Mouse (Mus musculus) hindbrain, embryonic 13.5 days (tissue): ENCODE data around the gene Dynll1. TPM values are rescaled to one million over a fixed set of nuclear protein-coding genes. Genes with fewer than 3 reads are reported as not detected.

Experiments
- ATAC-seq: fragments of 200-750 bp; cut with Nextera tagmentation; 2 replicates; pipeline ENCODE4 v1.8.0; 2017; ENCODE audit warnings: moderate TSS enrichment; ENCODE audit not compliant: low FRiP score
- H3K27ac ChIP-seq: fragments of 300-500 bp; sonication (generic); 2 replicates; pipeline ENCODE4 v1.5.1; 2015; ENCODE audit warnings: inconsistent platforms, mild to moderate bottlenecking, moderate library complexity
- H3K27me3 ChIP-seq: fragments of 300-500 bp; sonication (generic); 2 replicates; pipeline ENCODE4 v1.6.1; 2015; ENCODE audit warnings: mild to moderate bottlenecking, inconsistent platforms
- H3K36me3 ChIP-seq: fragments of 300-500 bp; sonication (generic); 2 replicates; pipeline ENCODE4 v1.6.1; 2015; ENCODE audit warnings: mild to moderate bottlenecking, inconsistent platforms
- H3K4me1 ChIP-seq: fragments of 300-500 bp; sonication (generic); replicated peaks from 2 replicates; pipeline ENCODE4 v1.6.1; 2015; ENCODE audit warnings: inconsistent platforms
- H3K4me2 ChIP-seq: fragments of 300-500 bp; sonication (generic); 2 replicates; pipeline ENCODE4 v1.6.1; 2015; ENCODE audit warnings: inconsistent platforms, mild to moderate bottlenecking, moderate library complexity
- H3K4me3 ChIP-seq: fragments of 300-500 bp; sonication (generic); 2 replicates; pipeline ENCODE4 v1.5.1; 2015; ENCODE audit warnings: mild to moderate bottlenecking, inconsistent platforms
- H3K9ac ChIP-seq: fragments of 300-500 bp; sonication (generic); 2 replicates; pipeline ENCODE4 v1.6.1; 2015; ENCODE audit warnings: mild to moderate bottlenecking, inconsistent platforms
- H3K9me3 ChIP-seq: fragments of 300-500 bp; sonication (generic); 2 replicates; pipeline ENCODE4 v1.6.1; 2016; ENCODE audit warnings: inconsistent platforms
- WGBS: fragments of 180-500 bp; shearing (Covaris S2); methylation state at CpG from one replicate; pipeline ENCODE4 v1.1.7; 2015; 5-methylcytosine and 5-hydroxymethylcytosine counted together
- polyA plus RNA-seq: library from polyadenylated mRNA; unstranded; fragments of >200 nt; fragmentation: Nextera tagmentation; extraction: Ambion mirVana; gene quantifications from 2 replicates; pipeline ENCODE4 v1.2.1, GENCODE M21; 2015

The Dynll1 gene
- polyA plus RNA-seq, 1 experiment from 2014 or later = 1,377 TPM

DNA sequence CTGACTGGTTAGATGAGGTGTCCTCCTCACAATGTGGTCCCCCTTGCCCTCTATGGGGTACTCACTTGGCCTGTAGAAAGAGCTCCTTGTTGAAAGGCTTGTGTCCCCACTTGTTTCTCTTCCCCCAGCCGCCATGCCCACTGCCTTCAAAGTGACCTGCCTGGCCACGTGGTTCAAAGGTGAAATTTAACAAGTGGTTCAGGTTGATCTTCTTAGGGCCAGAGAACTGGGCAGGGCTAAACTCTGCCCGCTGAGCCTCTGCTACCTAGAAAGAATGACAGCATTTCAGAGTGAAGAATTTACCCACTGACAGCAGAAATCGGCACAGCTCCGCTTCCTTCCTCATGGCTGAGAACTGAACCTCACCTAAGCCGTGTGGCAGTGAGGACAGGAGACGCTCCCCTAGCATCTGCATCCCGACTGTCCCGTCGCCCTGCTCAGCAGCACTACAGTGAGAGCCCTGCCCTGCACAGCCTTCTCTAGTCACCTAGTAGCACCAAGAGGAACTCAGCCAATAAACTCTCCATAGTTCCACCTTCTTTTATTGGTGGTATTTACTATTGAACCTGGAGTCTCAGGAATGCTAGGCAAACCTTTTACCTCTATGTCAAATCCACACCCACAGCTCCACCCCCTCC, 43.8 kb downstream of the Dynll1 start:
- WGBS = 94% methylated on average over 10 of the region's 10 CpGs
- H3K36me3 ChIP-seq = peaks cover 61% of the 10 kb centered on the region
- ATAC-seq = no peak

DNA sequence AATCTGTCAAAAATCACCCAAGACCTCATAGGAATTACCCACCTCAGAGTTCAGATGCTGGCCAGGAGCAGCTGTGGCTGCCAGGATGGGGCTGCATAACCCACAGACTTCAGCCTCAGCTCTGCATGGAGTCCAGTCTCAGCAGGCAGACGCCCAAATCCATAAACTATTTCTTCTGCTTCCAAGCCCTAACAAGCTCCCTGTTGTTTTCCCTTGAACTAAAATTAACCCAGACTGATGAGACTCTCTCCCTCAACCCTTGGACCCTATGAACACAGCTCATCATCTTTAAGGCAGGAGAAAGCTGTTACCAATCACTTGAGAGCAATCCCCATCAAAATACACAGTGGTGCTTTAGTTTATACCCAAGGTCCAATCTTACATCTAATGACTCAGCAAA, 45.3 kb downstream of the Dynll1 start:
- no peak overlapping the region for H3K4me3 ChIP-seq
- no peaks in the 10 kb centered on the region for H3K4me1 ChIP-seq
- 84% methylated on average over 1 of the region's 1 CpGs for WGBS
- no peak overlapping the region for H3K27ac ChIP-seq
- H3K9me3 ChIP-seq = no peaks in the 10 kb centered on the region
- no peak for ATAC-seq
- no peak overlapping the region for H3K9ac ChIP-seq
- no peaks in the 10 kb centered on the region for H3K27me3 ChIP-seq
- peaks cover 73% of the 10 kb centered on the region for H3K36me3 ChIP-seq
- no peak overlapping the region for H3K4me2 ChIP-seq

More for the DNA sequence above, 43.8 kb downstream of the Dynll1 start:
- Histone ChIP-seq H3K4me1 (no peaks in the 10 kb centered on the region), H3K4me2 (no peak overlapping the region), H3K4me3 (no peak overlapping the region), H3K27ac (no peak overlapping the region), H3K9me3 (no peaks in the 10 kb centered on the region), H3K9ac (no peak overlapping the region), H3K27me3 (no peaks in the 10 kb centered on the region)

Other genes starting within 250 kb of the Dynll1 start
- gene Gm10401, start 202.7 kb downstream of the Dynll1 start, polyA plus RNA-seq = 42.7 and 44.4 TPM in 2 replicates
- 24.4 and 25.2 TPM in 2 replicates for gene Acads, start 181.7 kb downstream of the Dynll1 start, polyA plus RNA-seq
- gene Unc119b, start 166.0 kb downstream of the Dynll1 start, polyA plus RNA-seq = 36.7 and 38.0 TPM in 2 replicates
- 22.3 and 27.2 TPM in 2 replicates for gene Mlec, start 142.8 kb downstream of the Dynll1 start, polyA plus RNA-seq
- gene Cabp1, start 106.6 kb downstream of the Dynll1 start, polyA plus RNA-seq = 12.4 and 13.0 TPM in 2 replicates
- gene Pop5, start 65.2 kb downstream of the Dynll1 start, polyA plus RNA-seq = 103 and 105 TPM in 2 replicates
- 156 and 160 TPM in 2 replicates for gene Rnf10, start 28.1 kb downstream of the Dynll1 start, polyA plus RNA-seq
- 53.1 and 56.5 TPM in 2 replicates for gene Coq5, start 21.3 kb downstream of the Dynll1 start, polyA plus RNA-seq
- gene Srsf9, start 26.2 kb upstream of the Dynll1 start, polyA plus RNA-seq = 165 and 181 TPM in 2 replicates
- 31.8 and 32.6 TPM in 2 replicates for gene Gatc, start 40.2 kb upstream of the Dynll1 start, polyA plus RNA-seq
- 51.7 and 57.6 TPM in 2 replicates for gene Triap1, start 40.2 kb upstream of the Dynll1 start, polyA plus RNA-seq
- 1,031 and 1,095 TPM in 2 replicates for gene Cox6a1, start 48.0 kb upstream of the Dynll1 start, polyA plus RNA-seq
- 71.8 and 76.9 TPM in 2 replicates for gene Msi1, start 128.6 kb upstream of the Dynll1 start, polyA plus RNA-seq
- gene Pla2g1b, start 165.3 kb upstream of the Dynll1 start, polyA plus RNA-seq = not detected in 2 replicates
- 30.0 TPM in 2 replicates for gene Sirt4, start 183.7 kb upstream of the Dynll1 start, polyA plus RNA-seq
- 19.9 and 23.4 TPM in 2 replicates for gene Pxn, start 205.7 kb upstream of the Dynll1 start, polyA plus RNA-seq